24 mouse cellular contexts compared by ENCODE assay signal in the genomic region with DNA sequence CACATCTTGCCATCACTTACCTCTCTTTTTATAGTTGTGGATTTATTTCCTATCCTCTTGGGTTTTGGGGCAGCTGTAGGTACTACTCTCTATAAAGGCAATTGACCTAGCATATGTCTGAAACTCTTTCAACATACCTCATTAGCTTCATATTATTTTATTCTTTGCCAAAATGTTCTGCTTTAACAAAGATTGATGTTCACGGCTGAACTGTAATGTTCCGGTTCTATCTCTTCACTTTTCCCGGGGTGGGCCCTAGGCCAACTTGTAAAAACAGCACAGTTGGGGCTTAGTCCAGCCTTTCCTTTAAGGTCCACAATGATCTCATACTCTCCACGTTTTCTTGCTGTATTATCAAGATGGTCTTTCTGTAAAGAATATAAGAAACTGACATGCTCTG. TPM values are rescaled to one million over a fixed set of nuclear protein-coding genes. Genes with fewer than 3 reads are reported as not detected.
DNase-seq lines count a peak whose midpoint lies in the region; ATAC-seq and TF ChIP-seq lines count a peak whose summit lies in the region.
"Had no signal": no experiment of that assay in that cellular context is flagged by ENCODE, and none has a peak within 500 bp of the region (broad histone marks: within the 10 kb centered on the region; RNA-seq: fewer than 3 reads in every experiment).

No protein-coding gene starts in this region.

- H3K9me3 ChIP-seq in stomach, embryonic 14.5 days (ENCODE audit: control insufficient read depth, low read depth, low read length), result no peaks in the 10 kb centered on the region
- no peaks in the 10 kb centered on the region for H3K9me3 ChIP-seq in stomach, postnatal 0 days (ENCODE audit: control insufficient read depth, low read length)
- H3K9me3 ChIP-seq in stomach, embryonic 15.5 days, result no peaks in the 10 kb centered on the region
- H3K9me3 ChIP-seq: heart, embryonic 13.5 days; hindbrain, embryonic 13.5 days; kidney, embryonic 15.5 days; liver, embryonic 13.5 days; neural tube, embryonic 15.5 days had no signal

- H3K27ac ChIP-seq in stomach, embryonic 14.5 days (ENCODE audit: low read length), result peak overlapping the region; percentile 58; the same call in 1 of the 2 replicates
- no peak overlapping the region for H3K27ac ChIP-seq in stomach, postnatal 0 days (replicated peaks)
- H3K27ac ChIP-seq in stomach, embryonic 15.5 days, result peak overlapping the region; percentile 36; the same call in 1 of the 2 replicates
- H3K27ac ChIP-seq: heart, embryonic 13.5 days; hindbrain, embryonic 13.5 days; kidney, embryonic 15.5 days; layer of hippocampus, adult 2 months; liver, embryonic 13.5 days; neural tube, embryonic 15.5 days had no signal

- TF ChIP-seq CTCF in stomach, postnatal 0 days (IDR thresholded peaks at IDR 0.05; ENCODE audit: low read depth), result no peak

- TF ChIP-seq EP300 in stomach, postnatal 0 days (optimal IDR thresholded peaks at IDR 0.05), result no peak

- H3K4me3 ChIP-seq in stomach, embryonic 14.5 days (ENCODE audit: low read depth, low read length), result no peak overlapping the region
- no peak overlapping the region for H3K4me3 ChIP-seq in stomach, postnatal 0 days (ENCODE audit: low read depth, low read length)
- H3K4me3 ChIP-seq in stomach, embryonic 15.5 days (replicated peaks), result no peak overlapping the region
- H3K4me3 ChIP-seq: heart, embryonic 13.5 days; hindbrain, embryonic 13.5 days; kidney, embryonic 15.5 days; layer of hippocampus, adult 2 months; liver, embryonic 13.5 days; neural tube, embryonic 15.5 days had no signal

- peak; percentile 8 for DNase-seq in gastrocnemius, postnatal 10 days
- no peak for DNase-seq in gastrocnemius, postnatal 36 days
- peak; percentile 6 for DNase-seq in kidney, postnatal 14 days
- no peak for DNase-seq in kidney, adult 18-20 months
- no peak for DNase-seq in stomach, postnatal 0 days (ENCODE audit: low spot score)
- no peak for DNase-seq in right cerebral cortex, adult 2 months (ENCODE audit: low spot score in 2 of 2)
- DNase-seq: adrenal gland, postnatal 14 days; cerebellum, adult 8-10 months; gastrocnemius, postnatal 14 days; heart, adult 18-20 months; liver, embryonic 13.5 days; thymus, adult 18-20 months; thymus, postnatal 36 days had no signal

- intact Hi-C loops in gastrocnemius, postnatal 36 days (cut with DNase I), result no loop called here

- no peaks in the 10 kb centered on the region for H3K36me3 ChIP-seq in stomach, embryonic 14.5 days (ENCODE audit: control insufficient read depth, insufficient read depth, low read length)
- no peaks in the 10 kb centered on the region for H3K36me3 ChIP-seq in stomach, postnatal 0 days (ENCODE audit: control insufficient read depth, insufficient read depth, low read length)
- H3K36me3 ChIP-seq in stomach, embryonic 15.5 days, result no peaks in the 10 kb centered on the region
- H3K36me3 ChIP-seq: heart, embryonic 13.5 days; hindbrain, embryonic 13.5 days; kidney, embryonic 15.5 days; liver, embryonic 13.5 days; neural tube, embryonic 15.5 days had no signal

- H3K27me3 ChIP-seq in stomach, embryonic 14.5 days (ENCODE audit: control insufficient read depth, insufficient read depth, low read length), result no peaks in the 10 kb centered on the region
- no peaks in the 10 kb centered on the region for H3K27me3 ChIP-seq in stomach, postnatal 0 days (ENCODE audit: control insufficient read depth, insufficient read depth, low read length)
- H3K27me3 ChIP-seq in stomach, embryonic 15.5 days (replicated peaks), result no peaks in the 10 kb centered on the region
- H3K27me3 ChIP-seq: heart, embryonic 13.5 days; hindbrain, embryonic 13.5 days; liver, embryonic 13.5 days; neural tube, embryonic 15.5 days had no signal

- H3K4me1 ChIP-seq in stomach, embryonic 14.5 days (ENCODE audit: control insufficient read depth, insufficient read depth, low read length), result no peaks in the 10 kb centered on the region
- H3K4me1 ChIP-seq in stomach, postnatal 0 days (replicated peaks; ENCODE audit: control insufficient read depth, insufficient read depth), result no peaks in the 10 kb centered on the region
- H3K4me1 ChIP-seq in stomach, embryonic 15.5 days, result no peaks in the 10 kb centered on the region
- H3K4me1 ChIP-seq: heart, embryonic 13.5 days; hindbrain, embryonic 13.5 days; kidney, embryonic 15.5 days; liver, embryonic 13.5 days; neural tube, embryonic 15.5 days had no signal

- no peak overlapping the region for H3K4me2 ChIP-seq in stomach, embryonic 14.5 days (replicated peaks; ENCODE audit: low read depth, low read length)
- no peak overlapping the region for H3K4me2 ChIP-seq in stomach, postnatal 0 days (replicated peaks; ENCODE audit: low read depth)
- H3K4me2 ChIP-seq in stomach, embryonic 15.5 days, result no peak overlapping the region
- H3K4me2 ChIP-seq: heart, embryonic 13.5 days; hindbrain, embryonic 13.5 days; kidney, embryonic 15.5 days; liver, embryonic 13.5 days; midbrain, embryonic 11.5 days; neural tube, embryonic 15.5 days had no signal

- H3K9ac ChIP-seq in stomach, embryonic 14.5 days (replicated peaks; ENCODE audit: low read depth, low read length), result no peak overlapping the region
- H3K9ac ChIP-seq in stomach, postnatal 0 days (ENCODE audit: low read length), result no peak overlapping the region
- H3K9ac ChIP-seq in stomach, embryonic 15.5 days, result no peak overlapping the region
- H3K9ac ChIP-seq: heart, embryonic 13.5 days; hindbrain, embryonic 13.5 days; kidney, embryonic 15.5 days; liver, embryonic 13.5 days; neural tube, embryonic 15.5 days had no signal

- WGBS in stomach, embryonic 14.5 days, result 43% methylated on average over 4 of the region's 4 CpGs
- WGBS in stomach, postnatal 0 days, result 33% methylated on average over 4 of the region's 4 CpGs
- WGBS in stomach, embryonic 15.5 days, result 39% methylated on average over 4 of the region's 4 CpGs

- ATAC-seq in stomach, embryonic 14.5 days (ENCODE audit: insufficient number of reproducible peaks, insufficient read depth, low FRiP score, low read depth), result no peak
- ATAC-seq in stomach, postnatal 0 days (ENCODE audit: low FRiP score, low TSS enrichment), result no peak
- no peak for ATAC-seq in stomach, embryonic 15.5 days (ENCODE audit: insufficient read depth, low FRiP score, low read depth)
- ATAC-seq: CD4-positive, CD25-positive, alpha-beta regulatory T cell, adult 4 months; inflammation-experienced regulatory T-cells, adult 6 months had no signal

RNA-seq across cellular contexts. Expression of gene Rtl3, which starts 31.9 kb away (rescaled TPM):
- 10 to 100 TPM; 16.9 to 18.7 TPM for total RNA-seq in gastrocnemius, postnatal 10 days (2021)
- under 1 TPM; 0.81 to 0.94 TPM for total RNA-seq in gastrocnemius, postnatal 36 days (2021)
- polyA plus RNA-seq in stomach, embryonic 14.5 days (2014; fragmentation: Nextera tagmentation; extraction: Ambion mirVana), result 52.9 and 58.2 TPM in 2 replicates
- 11.2 and 12.2 TPM in 2 replicates for polyA plus RNA-seq in stomach, postnatal 0 days (2015; fragmentation: Nextera tagmentation; extraction: Ambion mirVana)
- 35.5 and 40.4 TPM in 2 replicates for polyA plus RNA-seq in stomach, embryonic 15.5 days (2015; fragmentation: Nextera tagmentation; extraction: Ambion mirVana)
- total RNA-seq: megakaryocyte progenitor cell, adult 5-6 weeks had no signal
- polyA plus RNA-seq: CD4-positive, CD25-positive, alpha-beta regulatory T cell, adult 4 months; inflammation-experienced regulatory T-cells, adult 6 months had no signal

RNA-seq across cellular contexts. Expression of gene Lpar4, which starts 48.1 kb away (rescaled TPM):
- 10 to 100 TPM; 10.4 to 11.4 TPM for total RNA-seq in gastrocnemius, postnatal 10 days (2021)
- total RNA-seq in gastrocnemius, postnatal 36 days (2021), result under 1 TPM; 0.56 to 0.94 TPM
- 24.2 and 27.8 TPM in 2 replicates for polyA plus RNA-seq in stomach, embryonic 14.5 days (2014; fragmentation: Nextera tagmentation; extraction: Ambion mirVana)
- polyA plus RNA-seq in stomach, postnatal 0 days (2015; fragmentation: Nextera tagmentation; extraction: Ambion mirVana), result 6.9 and 7.1 TPM in 2 replicates
- polyA plus RNA-seq in stomach, embryonic 15.5 days (2015; fragmentation: Nextera tagmentation; extraction: Ambion mirVana), result 16.2 and 17.4 TPM in 2 replicates
- polyA plus RNA-seq: CD4-positive, CD25-positive, alpha-beta regulatory T cell, adult 4 months; inflammation-experienced regulatory T-cells, adult 6 months had no signal

Comparison
In these comparisons a context has a peak if more than half of its experiments do, and no peak if none do; other contexts are left out.
1. DNase-seq: peak in gastrocnemius, postnatal 10 days (single experiment) and kidney, postnatal 14 days (single experiment); none in gastrocnemius, postnatal 36 days (0 of 2), kidney, adult 18-20 months (single experiment), stomach, postnatal 0 days (single experiment) and right cerebral cortex, adult 2 months (0 of 2).